Mouse (Mus musculus) limb, embryonic 14.5 days (tissue): ENCODE measurements around the gene BC048562. TPM values are rescaled to one million over a fixed set of nuclear protein-coding genes. Genes with fewer than 3 reads are reported as not detected.

Source experiments
- ATAC-seq: fragments of 200-750 bp; cut with Nextera tagmentation; 2 replicates; pipeline ENCODE4 v1.8.0; 2017; ENCODE audit warnings: low read depth, moderate number of reproducible peaks, moderate TSS enrichment; ENCODE audit not compliant: low FRiP score
- DNase-seq: peaks from one replicate; pipeline ENCODE4 v3.0.0-alpha.2; 2015; ENCODE audit warnings: low spot score
- H3K27ac ChIP-seq: fragments of 300-500 bp; sonication (generic); replicated peaks from 2 replicates; pipeline ENCODE4 v1.5.1; 2014; ENCODE audit warnings: low read depth, mild to moderate bottlenecking, low read length, moderate library complexity, mixed read lengths
- H3K27me3 ChIP-seq: fragments of 300-500 bp; sonication (generic); 2 replicates; pipeline ENCODE4 v1.6.1; 2014; ENCODE audit warnings: low read length, mixed read lengths; ENCODE audit not compliant: control insufficient read depth, insufficient read depth
- H3K36me3 ChIP-seq: fragments of 300-500 bp; sonication (generic); 2 replicates; pipeline ENCODE4 v1.6.1; 2014; ENCODE audit warnings: mild to moderate bottlenecking, low read length, moderate library complexity, mixed read lengths; ENCODE audit not compliant: control insufficient read depth, insufficient read depth
- H3K4me1 ChIP-seq: fragments of 300-500 bp; sonication (generic); 2 replicates; pipeline ENCODE4 v1.6.1; 2014; ENCODE audit warnings: antibody characterized with exemption, low read length, mixed read lengths; ENCODE audit not compliant: control insufficient read depth, insufficient read depth
- H3K4me2 ChIP-seq: fragments of 300-500 bp; sonication (generic); replicated peaks from 2 replicates; pipeline ENCODE4 v1.6.1; 2014; ENCODE audit warnings: low read depth, mild to moderate bottlenecking, low read length, moderate library complexity; ENCODE audit not compliant: severe bottlenecking
- H3K4me3 ChIP-seq: fragments of 300-500 bp; sonication (generic); replicated peaks from 2 replicates; pipeline ENCODE4 v1.5.1; 2014; ENCODE audit warnings: low read length
- H3K9ac ChIP-seq: fragments of 300-500 bp; sonication (generic); 2 replicates; pipeline ENCODE4 v1.6.1; 2014; ENCODE audit warnings: mild to moderate bottlenecking, low read depth, low read length, moderate library complexity; ENCODE audit not compliant: severe bottlenecking
- H3K9me3 ChIP-seq: fragments of 300-500 bp; sonication (generic); 2 replicates; pipeline ENCODE4 v1.6.1; 2016; ENCODE audit warnings: low read length; ENCODE audit not compliant: control insufficient read depth
- POLR2A ChIP-seq: fragments of 200-500 bp; IDR thresholded peaks from 2 replicates; pipeline ENCODE4 v1.8.0; 2012; ENCODE audit warnings: inconsistent platforms, mild to moderate bottlenecking, moderate library complexity, borderline replicate concordance; ENCODE audit not compliant: insufficient read depth, insufficient read length; ENCODE audit errors: extremely low read depth
- WGBS: fragments of 180-500 bp; shearing (Covaris S2); extraction: QIAGEN DNeasy Blood & Tissue Kit; methylation state at CpG from one replicate; pipeline ENCODE4 v1.1.7; 2014; 5-methylcytosine and 5-hydroxymethylcytosine counted together
- polyA plus RNA-seq, 2 experiments: library from polyadenylated mRNA; depleted of rRNA in 1 of 2; stranded (reverse) in 1 of 2; unstranded in 1 of 2; fragments of >200 nt; fragmentation: Nextera tagmentation in 1 of 2; extraction: Ambion mirVana in 1 of 2; gene quantifications; 2 replicates each; pipeline versions ENCODE4 v1.2.1 to v1.2.3; 2012 to 2014

Gene BC048562
- polyA plus RNA-seq, 2 experiments: not detected

DNA sequence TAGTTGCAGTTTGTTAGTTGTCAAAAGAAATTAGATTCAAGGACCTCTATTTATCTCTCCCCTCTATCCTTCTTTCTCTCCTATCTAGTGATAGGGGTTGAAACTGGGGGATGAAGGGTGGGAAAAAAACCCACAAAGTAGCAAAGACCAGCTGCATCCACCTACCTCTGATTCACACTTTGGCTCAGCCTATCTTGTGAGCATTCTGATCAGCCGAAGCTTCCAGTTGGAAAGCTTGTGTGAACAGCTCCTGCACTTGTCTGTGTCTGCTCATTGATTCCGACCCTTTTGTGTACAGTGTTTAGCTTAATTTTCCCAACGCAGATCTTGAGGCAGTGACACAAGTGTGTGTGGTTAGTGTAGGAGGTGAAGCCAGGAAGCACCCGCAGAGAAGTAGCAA is 17.2 kb downstream of the BC048562 start:
- Histone ChIP-seq H3K27ac (peak overlapping the region; percentile 82), H3K36me3 (peaks cover 7% of the 10 kb centered on the region), H3K9me3 (no peaks in the 10 kb centered on the region), H3K27me3 (no peaks in the 10 kb centered on the region), H3K9ac (peak overlapping the region; percentile 65), H3K4me1 (peaks cover 33% of the 10 kb centered on the region), H3K4me2 (peak overlapping the region; percentile 76), H3K4me3 (peak overlapping the region; percentile 61; the same call in 1 of the 2 replicates)
- no peak for DNase-seq
- WGBS: 70% methylated on average over 4 of the region's 4 CpGs
- ATAC-seq: no peak
- no peak for TF ChIP-seq POLR2A

DNA sequence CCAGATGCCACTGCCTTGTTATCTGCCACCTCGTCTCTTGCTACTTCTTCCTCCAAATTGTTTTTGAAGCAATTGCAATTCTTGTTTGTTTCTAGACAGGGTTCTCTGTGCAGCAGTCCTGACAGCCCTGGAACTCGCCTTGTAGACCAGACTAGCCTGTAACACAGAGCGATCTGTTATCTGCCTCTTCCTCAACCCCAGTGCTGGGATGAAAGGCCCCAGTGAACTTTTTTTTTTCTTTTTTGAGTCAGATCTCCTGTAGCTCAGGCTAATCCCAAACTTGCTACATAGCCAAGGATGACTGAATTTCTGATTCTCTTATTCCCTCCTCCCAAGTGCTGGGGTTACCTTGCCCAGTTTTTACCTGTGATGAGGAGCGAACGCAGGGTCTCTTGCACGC is 18.1 kb downstream of the BC048562 start:
- ATAC-seq: no peak
- Histone ChIP-seq H3K9ac (no peak overlapping the region), H3K27ac (no peak overlapping the region), H3K36me3 (no peaks in the 10 kb centered on the region), H3K4me1 (peaks cover 33% of the 10 kb centered on the region), H3K9me3 (no peaks in the 10 kb centered on the region), H3K27me3 (no peaks in the 10 kb centered on the region), H3K4me2 (no peak overlapping the region), H3K4me3 (no peak overlapping the region)
- TF ChIP-seq POLR2A: no peak
- no peak for DNase-seq
- 87% methylated on average over 6 of the region's 6 CpGs for WGBS

DNA sequence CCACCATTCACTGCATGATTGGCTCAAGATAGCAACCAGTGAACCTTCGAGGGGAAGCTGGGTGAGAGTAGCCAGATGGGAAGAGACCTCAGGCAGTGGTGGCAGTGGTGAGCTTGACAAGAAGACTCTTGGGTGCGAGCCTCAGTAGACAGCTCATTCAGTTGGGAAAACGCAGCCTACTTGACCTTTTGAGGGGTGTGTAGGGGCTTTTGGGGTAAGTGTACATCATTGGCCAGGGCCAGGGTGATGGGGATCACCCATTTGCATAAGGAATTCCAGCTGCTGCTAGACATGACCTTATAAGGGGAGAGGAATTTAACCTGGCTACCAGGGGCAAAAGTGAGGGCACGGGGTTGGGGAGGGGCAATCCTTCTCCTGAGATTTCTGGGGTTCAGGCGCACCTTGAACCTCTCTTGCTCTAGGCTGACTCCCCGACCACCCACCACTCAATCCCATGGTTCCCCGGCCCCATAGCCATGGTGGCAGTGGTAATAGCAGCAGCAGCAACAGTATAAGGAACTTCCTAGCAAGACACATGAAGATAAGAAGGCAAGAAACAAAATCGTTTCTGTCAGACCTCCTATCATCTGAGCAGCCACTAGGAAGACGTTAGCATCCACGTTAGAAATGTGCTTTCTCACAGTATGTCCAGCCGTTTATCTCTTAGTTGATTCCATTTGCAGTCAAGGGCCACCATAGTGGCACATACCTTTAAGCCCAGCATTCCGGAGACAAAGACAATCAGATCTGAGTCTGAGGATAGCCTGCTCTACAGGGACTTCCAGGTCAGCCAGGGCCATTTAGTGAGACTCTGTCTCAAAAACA is 19.7 kb downstream of the BC048562 start:
- no peak for ATAC-seq
- no peak overlapping the region for H3K9ac ChIP-seq
- TF ChIP-seq POLR2A: no peak
- DNase-seq: no peak
- H3K36me3 ChIP-seq: no peaks in the 10 kb centered on the region
- H3K9me3 ChIP-seq: no peaks in the 10 kb centered on the region
- no peak overlapping the region for H3K4me2 ChIP-seq
- no peaks in the 10 kb centered on the region for H3K27me3 ChIP-seq
- peaks cover 17% of the 10 kb centered on the region for H3K4me1 ChIP-seq
- no peak overlapping the region for H3K27ac ChIP-seq
- 74% methylated on average over 12 of the region's 12 CpGs for WGBS
- H3K4me3 ChIP-seq: no peak overlapping the region

GRCm38 (mm10) chr9:108456953-108457352 is 20.7 kb downstream of the BC048562 start:
- Histone ChIP-seq H3K4me1 (peaks cover 17% of the 10 kb centered on the region), H3K27me3 (no peaks in the 10 kb centered on the region), H3K4me3 (no peak overlapping the region), H3K9me3 (no peaks in the 10 kb centered on the region), H3K4me2 (no peak overlapping the region), H3K9ac (no peak overlapping the region), H3K27ac (no peak overlapping the region), H3K36me3 (no peaks in the 10 kb centered on the region)
- WGBS: 86% methylated on average over 10 of the region's 10 CpGs
- ATAC-seq: no peak
- TF ChIP-seq POLR2A: no peak
- DNase-seq: no peak

DNA sequence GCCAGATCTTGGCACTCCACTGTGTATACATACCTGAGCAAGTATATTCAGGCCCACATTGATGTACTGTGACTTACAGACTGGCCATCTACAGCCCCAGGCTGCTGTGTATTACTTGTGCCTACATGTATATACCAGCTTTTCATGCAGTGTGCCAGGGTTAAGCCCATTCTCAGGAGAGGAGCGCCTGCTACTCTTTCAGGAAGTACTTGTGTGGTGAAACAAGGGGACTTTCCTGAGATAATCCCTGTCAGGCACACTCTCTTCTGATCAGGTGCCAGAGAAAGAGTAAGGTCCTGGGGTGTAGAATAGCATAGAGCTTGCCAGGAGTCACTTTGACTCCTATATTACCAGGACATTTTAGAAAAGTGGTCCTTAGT is 23.6 kb downstream of the BC048562 start:
- H3K9ac ChIP-seq: no peak overlapping the region
- H3K27ac ChIP-seq: peak overlapping the region; percentile 80
- peak overlapping the region; percentile 90 for H3K4me2 ChIP-seq
- peak overlapping the region; percentile 92 for H3K4me3 ChIP-seq
- ATAC-seq (no peak), DNase-seq (no peak)
- no peaks in the 10 kb centered on the region for H3K9me3 ChIP-seq
- no peaks in the 10 kb centered on the region for H3K27me3 ChIP-seq
- H3K36me3 ChIP-seq: peaks cover 25% of the 10 kb centered on the region
- WGBS: 91% methylated on average over 1 of the region's 1 CpGs
- H3K4me1 ChIP-seq: peaks cover 7% of the 10 kb centered on the region
- TF ChIP-seq POLR2A: no peak
